Mouse (Mus musculus) urinary bladder, adult 2 months (tissue): ENCODE results near the gene 1500015O10Rik. TPM values are rescaled to one million over a fixed set of nuclear protein-coding genes. Genes with fewer than 3 reads are reported as not detected.

Experiments
- DNase-seq: peaks from one replicate; pipeline ENCODE4 v3.0.0; 2022; ENCODE audit warnings: low spot score
- polyA plus RNA-seq: library from polyadenylated mRNA; depleted of rRNA; stranded (reverse); fragments of >200 nt; gene quantifications from 2 replicates; pipeline ENCODE4 v1.2.3, GENCODE M21; 2012; rRNA removed

The 1500015O10Rik gene
- 3.3 and 4.7 TPM in 2 replicates for polyA plus RNA-seq

GRCm38 (mm10) chr1:43730491-43730924 is at the start of gene 1500015O10Rik:
Gene 1500015O10Rik (plus strand): TSS chr1:43730602.
- peak; percentile 31 for DNase-seq

GRCm38 (mm10) chr1:43689983-43690382 is 40.4 kb upstream of the 1500015O10Rik start:
- no peak for DNase-seq

- DNase-seq: no peak
These were observed 39.9 kb upstream of the 1500015O10Rik start for GRCm38 (mm10) chr1:43690507-43690906.

GRCm38 (mm10) chr1:43694076-43694475 is 36.3 kb upstream of the 1500015O10Rik start:
- DNase-seq: no peak

GRCm38 (mm10) chr1:43694851-43695545 is 35.4 kb upstream of the 1500015O10Rik start:
- peak; percentile 36 for DNase-seq

- no peak for DNase-seq
These were observed 31.8 kb upstream of the 1500015O10Rik start for GRCm38 (mm10) chr1:43698577-43699000.

GRCm38 (mm10) chr1:43714841-43715240 is 15.6 kb upstream of the 1500015O10Rik start:
- DNase-seq: no peak

- no peak for DNase-seq
These were observed 12.4 kb upstream of the 1500015O10Rik start for GRCm38 (mm10) chr1:43717967-43718366.

- DNase-seq: no peak
These were observed 11.6 kb upstream of the 1500015O10Rik start for GRCm38 (mm10) chr1:43718793-43719192.

GRCm38 (mm10) chr1:43722459-43722858 is 7.9 kb upstream of the 1500015O10Rik start:
- DNase-seq: no peak

GRCm38 (mm10) chr1:43732100-43732499 is 1.7 kb downstream of the 1500015O10Rik start:
- DNase-seq: no peak

- no peak for DNase-seq
These were observed 2.3 kb downstream of the 1500015O10Rik start for GRCm38 (mm10) chr1:43732657-43733056.

GRCm38 (mm10) chr1:43737812-43738518 is 7.6 kb downstream of the 1500015O10Rik start:
- DNase-seq: no peak

- DNase-seq: no peak
These were observed 8.1 kb downstream of the 1500015O10Rik start for GRCm38 (mm10) chr1:43738519-43738894.

GRCm38 (mm10) chr1:43754448-43755312 is 24.3 kb downstream of the 1500015O10Rik start:
- no peak for DNase-seq

GRCm38 (mm10) chr1:43760085-43760484 is 29.7 kb downstream of the 1500015O10Rik start:
- no peak for DNase-seq

GRCm38 (mm10) chr1:43764481-43764880 is 34.1 kb downstream of the 1500015O10Rik start:
- DNase-seq: no peak

GRCm38 (mm10) chr1:43766328-43766727 is 35.9 kb downstream of the 1500015O10Rik start:
- no peak for DNase-seq

- no peak for DNase-seq
These were observed 38.1 kb downstream of the 1500015O10Rik start for GRCm38 (mm10) chr1:43768385-43768990.

GRCm38 (mm10) chr1:43769348-43769747 is 38.9 kb downstream of the 1500015O10Rik start:
- no peak for DNase-seq

GRCm38 (mm10) chr1:43770032-43770431 is 39.6 kb downstream of the 1500015O10Rik start:
- no peak for DNase-seq

GRCm38 (mm10) chr1:43772694-43773093 is 42.3 kb downstream of the 1500015O10Rik start:
- DNase-seq: no peak
